Mouse (Mus musculus) testis, adult 2 months (tissue): ENCODE measurements around the gene Mpnd. TPM values are rescaled to one million over a fixed set of nuclear protein-coding genes. Genes with fewer than 3 reads are reported as not detected.

Source experiments
- H3K27ac ChIP-seq: fragments of 200-500 bp; 2 replicates; pipeline ENCODE4 v1.5.1; 2012; ENCODE audit warnings: low read depth, low read length; ENCODE audit not compliant: control insufficient read depth, insufficient read depth
- H3K27me3 ChIP-seq: fragments of 200-500 bp; 2 replicates; pipeline ENCODE4 v1.6.1; 2012; ENCODE audit warnings: mild to moderate bottlenecking, low read length, moderate library complexity; ENCODE audit not compliant: control insufficient read depth, insufficient read depth
- H3K36me3 ChIP-seq: fragments of 200-500 bp; 2 replicates; pipeline ENCODE4 v1.6.1; 2012; ENCODE audit warnings: mild to moderate bottlenecking, low read length; ENCODE audit not compliant: control insufficient read depth, insufficient read depth
- H3K4me1 ChIP-seq: fragments of 200-500 bp; 2 replicates; pipeline ENCODE4 v1.6.1; 2012; ENCODE audit warnings: low read length; ENCODE audit not compliant: control insufficient read depth, insufficient read depth
- H3K4me3 ChIP-seq: fragments of 200-500 bp; 2 replicates; pipeline ENCODE4 v1.5.1; 2012; ENCODE audit warnings: low read depth, mild to moderate bottlenecking, low read length, moderate library complexity, mixed read lengths; ENCODE audit not compliant: control insufficient read depth
- CTCF ChIP-seq: fragments of 200-500 bp; IDR thresholded peaks from 2 replicates; pipeline ENCODE4 v1.5.1; 2012; ENCODE audit warnings: low read depth, mild to moderate bottlenecking, inconsistent platforms, low read length, moderate library complexity; ENCODE audit not compliant: control insufficient read depth, insufficient read depth, insufficient replicate concordance
- POLR2A ChIP-seq: fragments of 200-500 bp; IDR thresholded peaks from 2 replicates; pipeline ENCODE4 v1.6.1; 2012; ENCODE audit warnings: low read depth, mild to moderate bottlenecking, inconsistent platforms, low read length, moderate library complexity; ENCODE audit not compliant: control insufficient read depth
- polyA plus RNA-seq: library from polyadenylated mRNA; depleted of rRNA; stranded (reverse); fragments of >200 nt; gene quantifications from 2 replicates; pipeline ENCODE4 v1.2.3, GENCODE M21; 2012

The Mpnd gene
- polyA plus RNA-seq, 1 experiment = 12.7 TPM

GRCm38 (mm10) chr17:56039345-56039744 is 33.8 kb downstream of the Mpnd start:
- no peak overlapping the region for H3K27ac ChIP-seq
- no peaks in the 10 kb centered on the region; the same call in 1 of the 2 replicates for H3K36me3 ChIP-seq
- H3K27me3 ChIP-seq = no peaks in the 10 kb centered on the region
- no peak for TF ChIP-seq POLR2A
- TF ChIP-seq CTCF = no peak
- no peak overlapping the region for H3K4me3 ChIP-seq
- H3K4me1 ChIP-seq = peaks cover 12% of the 10 kb centered on the region

DNA sequence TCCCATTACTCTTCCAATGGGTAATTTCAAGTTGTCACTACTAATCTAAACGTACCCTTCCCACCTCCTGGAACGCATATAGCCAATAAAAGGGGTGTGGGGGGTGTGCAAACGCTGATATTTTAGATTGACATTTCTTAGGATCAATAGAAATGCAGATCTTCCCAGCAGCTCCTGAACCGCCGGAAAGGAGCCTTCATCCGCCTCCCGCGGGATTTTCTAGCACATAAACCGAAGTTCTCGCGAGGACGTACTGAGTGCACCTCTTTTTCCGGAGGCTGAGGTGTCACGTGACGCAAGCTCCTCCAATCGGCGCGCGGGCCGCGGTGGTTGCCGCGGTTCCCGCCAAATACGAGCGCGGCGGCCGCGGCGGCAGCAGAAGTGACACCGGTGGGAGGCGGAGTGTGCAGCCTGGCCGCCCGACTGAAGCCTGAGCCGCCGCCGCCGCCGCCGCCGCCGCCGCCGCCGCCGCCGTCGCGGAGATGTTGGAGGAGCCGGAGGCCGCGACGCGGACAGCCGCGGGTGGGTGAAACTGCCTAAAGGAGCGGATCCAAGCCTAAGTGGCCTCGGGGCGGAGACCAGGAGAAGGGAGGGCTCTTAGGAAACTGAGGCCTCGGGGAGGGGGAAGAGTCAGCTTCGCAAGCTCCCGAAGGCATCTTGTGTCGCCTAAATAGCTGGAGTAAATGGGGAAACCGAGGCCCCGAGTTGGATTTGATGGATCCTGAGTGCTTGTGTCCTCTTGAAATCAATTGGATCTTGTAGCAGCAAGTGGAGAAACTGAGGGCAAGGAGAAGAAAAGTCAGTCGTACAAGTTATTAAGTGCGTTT is 34.7 kb downstream of the Mpnd start, which contains the start of gene Chaf1a:
Gene Chaf1a (plus strand): TSS at position 410 of the 827 bp plus-strand sequence.
- TF ChIP-seq POLR2A (peak; percentile 81), CTCF (no peak)
- no peaks in the 10 kb centered on the region for H3K27me3 ChIP-seq
- peak within 1 kb of the TSS; percentile 82 for H3K27ac ChIP-seq
- peaks cover 9% of the 10 kb centered on the region for H3K4me1 ChIP-seq
- peak within 1 kb of the TSS; percentile 97 for H3K4me3 ChIP-seq
- H3K36me3 ChIP-seq = no peaks in the 10 kb centered on the region; the same call in 1 of the 2 replicates

DNA sequence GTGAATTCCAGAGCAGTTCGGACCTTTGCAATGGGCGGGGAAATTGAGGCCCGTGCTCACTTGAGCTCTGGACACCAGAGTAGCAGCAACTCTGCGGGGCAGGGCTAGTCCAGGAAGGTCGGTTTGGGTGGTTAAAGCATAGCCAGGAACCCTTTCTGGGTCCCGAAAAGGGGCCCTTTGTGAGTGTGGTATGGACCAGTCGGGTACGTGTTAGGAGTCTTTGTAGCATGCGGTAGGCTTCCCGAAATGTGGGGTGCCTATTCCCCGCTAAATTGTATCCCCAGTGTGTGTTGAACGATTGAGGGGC is 35.3 kb downstream of the Mpnd start:
- Histone ChIP-seq H3K36me3 (no peaks in the 10 kb centered on the region; the same call in 1 of the 2 replicates), H3K27me3 (no peaks in the 10 kb centered on the region), H3K4me3 (peak overlapping the region; percentile 97), H3K27ac (peak overlapping the region; percentile 82), H3K4me1 (peaks cover 9% of the 10 kb centered on the region)
- TF ChIP-seq POLR2A (no peak), CTCF (no peak)

GRCm38 (mm10) chr17:56051369-56051768 is 45.9 kb downstream of the Mpnd start:
- Histone ChIP-seq H3K27ac (no peak overlapping the region), H3K36me3 (peaks cover 2% of the 10 kb centered on the region; the same call in 1 of the 2 replicates), H3K27me3 (no peaks in the 10 kb centered on the region), H3K4me1 (no peaks in the 10 kb centered on the region), H3K4me3 (no peak overlapping the region)
- TF ChIP-seq POLR2A (no peak), CTCF (no peak)

- TF ChIP-seq POLR2A = no peak
- TF ChIP-seq CTCF = no peak
- no peak overlapping the region for H3K27ac ChIP-seq
- no peak overlapping the region for H3K4me3 ChIP-seq
- H3K36me3 ChIP-seq = no peaks in the 10 kb centered on the region
- H3K4me1 ChIP-seq = no peaks in the 10 kb centered on the region
- H3K27me3 ChIP-seq = no peaks in the 10 kb centered on the region
Measured at GRCm38 (mm10) chr17:56054938-56055337, 49.4 kb downstream of the Mpnd start.

DNA sequence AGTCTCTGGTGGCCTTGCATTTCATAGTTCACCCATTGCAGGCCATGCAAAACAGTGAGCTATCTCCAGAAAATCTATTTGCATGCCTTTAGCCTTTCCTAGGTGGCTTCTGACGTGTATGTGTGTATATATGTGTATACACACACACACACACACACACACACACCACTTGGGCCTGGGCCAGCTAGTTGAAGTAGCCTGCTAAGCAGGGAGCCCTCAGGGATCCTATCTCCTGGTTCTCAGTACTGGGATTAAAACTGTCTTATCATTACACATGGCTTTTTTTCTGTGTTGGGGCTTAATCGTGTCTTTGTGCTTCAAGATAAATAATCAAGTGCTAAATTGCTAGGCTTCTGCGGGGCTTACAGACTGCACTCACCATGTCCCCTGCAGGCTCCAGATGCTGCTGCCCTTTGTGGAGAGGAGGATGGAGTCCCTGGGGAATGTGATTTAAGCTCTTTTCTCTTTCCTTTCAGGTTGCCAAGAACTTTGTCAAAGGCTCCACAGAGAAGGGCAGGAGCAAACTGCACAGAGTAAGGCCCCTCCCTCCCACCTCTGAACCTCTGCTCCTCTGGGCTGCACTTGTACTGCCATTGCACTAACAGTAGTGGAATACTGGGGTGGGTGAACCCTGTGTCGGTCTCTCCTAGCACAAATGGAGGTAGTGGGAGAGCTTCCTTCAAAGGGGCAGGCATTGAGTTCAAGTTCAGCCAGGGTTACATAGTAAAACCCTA is 50.6 kb downstream of the Mpnd start:
- Histone ChIP-seq H3K36me3 (no peaks in the 10 kb centered on the region), H3K4me3 (peak overlapping the region; percentile 67), H3K27me3 (no peaks in the 10 kb centered on the region), H3K27ac (no peak overlapping the region), H3K4me1 (no peaks in the 10 kb centered on the region)
- TF ChIP-seq CTCF (no peak), POLR2A (no peak)

DNA sequence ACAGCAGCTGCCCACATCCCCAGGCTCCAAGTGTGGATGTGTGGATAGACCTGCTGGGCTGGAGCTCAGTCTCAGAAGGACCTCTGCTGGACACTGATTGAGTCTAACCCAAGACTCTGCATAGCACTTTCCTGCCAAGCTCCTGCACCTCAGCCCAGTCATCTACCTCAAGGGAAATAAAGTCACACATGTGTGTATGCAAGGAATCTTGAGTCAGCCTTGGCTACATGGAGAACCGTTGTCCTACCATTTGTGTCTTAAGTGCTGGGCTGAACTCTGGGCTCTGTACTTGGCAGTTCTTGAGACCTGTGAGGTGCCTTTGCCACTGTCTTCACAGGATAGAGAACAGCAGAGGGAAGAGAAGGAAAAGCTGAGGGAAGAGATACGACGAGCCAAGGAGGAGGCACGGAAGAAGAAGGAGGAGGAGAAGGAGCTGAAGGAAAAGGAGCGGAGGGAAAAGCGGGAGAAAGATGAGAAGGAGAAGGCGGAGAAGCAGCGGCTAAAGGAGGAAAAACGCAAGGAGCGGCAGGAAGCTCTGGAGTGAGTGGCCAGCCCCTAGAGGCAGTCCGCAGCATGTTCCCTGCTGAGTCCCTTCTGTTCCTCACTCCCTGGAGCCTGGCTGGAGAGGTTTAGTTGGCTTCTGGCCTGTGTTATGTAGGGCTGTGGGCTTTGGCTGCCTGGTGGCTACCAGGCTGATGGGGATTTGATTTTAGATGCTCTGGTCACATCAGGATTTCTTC is 52.0 kb downstream of the Mpnd start:
- no peak for TF ChIP-seq POLR2A
- no peak for TF ChIP-seq CTCF
- H3K4me3 ChIP-seq = no peak overlapping the region
- no peaks in the 10 kb centered on the region for H3K27me3 ChIP-seq
- no peaks in the 10 kb centered on the region for H3K4me1 ChIP-seq
- H3K27ac ChIP-seq = no peak overlapping the region
- H3K36me3 ChIP-seq = no peaks in the 10 kb centered on the region; the same call in 1 of the 2 replicates
